Mouse (Mus musculus): ENCODE results near the gene Mfsd5. TPM values are rescaled to one million over a fixed set of nuclear protein-coding genes. Genes with fewer than 3 reads are reported as not detected.

Mfsd5 gene
- polyA plus RNA-seq, 1 experiment: 23.2 TPM

DNA sequence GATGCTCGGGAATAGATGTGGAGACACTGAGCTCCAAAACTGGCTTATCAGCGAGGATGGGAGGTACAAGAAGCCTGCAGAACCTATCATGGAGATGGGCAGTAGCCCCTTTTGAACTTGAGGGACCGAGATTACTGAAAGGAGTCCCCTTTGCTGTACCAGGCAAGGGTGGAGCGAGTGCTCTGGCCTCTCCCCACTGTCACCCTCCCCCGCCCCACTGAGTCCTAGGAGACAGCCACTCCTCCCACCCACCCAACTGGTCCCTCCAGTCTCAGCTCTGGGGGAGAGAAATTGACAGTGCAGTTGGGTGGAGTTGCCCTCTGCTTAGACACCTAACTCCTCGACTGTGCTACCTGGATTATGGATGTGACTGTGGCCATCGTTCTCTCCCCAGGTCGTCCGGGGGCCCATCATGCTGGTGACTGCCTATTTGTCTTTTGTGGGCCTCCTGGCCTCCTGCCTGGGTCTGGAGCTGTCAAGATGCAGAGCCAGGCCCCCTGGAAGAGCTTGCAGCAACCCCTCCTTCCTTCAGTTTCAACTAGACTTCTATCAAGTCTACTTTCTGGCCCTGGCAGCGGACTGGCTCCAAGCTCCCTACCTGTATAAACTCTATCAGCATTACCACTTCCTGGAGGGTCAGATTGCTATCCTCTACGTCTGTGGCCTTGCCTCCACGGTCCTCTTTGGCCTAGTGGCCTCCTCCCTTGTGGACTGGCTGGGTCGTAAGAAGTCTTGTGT lies 698 bp downstream of the Mfsd5 start:
- H3K36me3 ChIP-seq (ENCODE audit: control insufficient read depth, insufficient read depth, low read length, poor library complexity, severe bottlenecking): peaks cover 18% of the 10 kb centered on the region
- H3K27ac ChIP-seq (ENCODE audit: insufficient read depth, low read length): peak overlapping the region; percentile 37
- peak overlapping the region; percentile 81 for H3K9ac ChIP-seq (ENCODE audit: low read depth, poor library complexity, severe bottlenecking)
- H3K4me3 ChIP-seq (ENCODE audit: low read depth, low read length): peak overlapping the region; percentile 97
- H3K27me3 ChIP-seq (ENCODE audit: control insufficient read depth, insufficient read depth, low read length, poor library complexity, severe bottlenecking): no peaks in the 10 kb centered on the region
- TF ChIP-seq CTCF (IDR thresholded peaks at IDR 0.05; ENCODE audit: low read depth, low read length) (no peak), POLR2A (IDR thresholded peaks at IDR 0.05; ENCODE audit: insufficient read depth, low read length) (no peak), EP300 (IDR thresholded peaks at IDR 0.05; ENCODE audit: insufficient read depth, low read depth, low read length) (no peak)
- no peaks in the 10 kb centered on the region for H3K9me3 ChIP-seq (replicated peaks; ENCODE audit: control insufficient read depth, insufficient read depth, low read length, poor library complexity, severe bottlenecking)
- H3K4me1 ChIP-seq (ENCODE audit: control insufficient read depth, insufficient read depth, low read length): no peaks in the 10 kb centered on the region

GRCm38 (mm10) chr15:102280623-102281022 lies 1.4 kb downstream of the Mfsd5 start:
- Histone ChIP-seq H3K4me3 (ENCODE audit: low read depth, low read length) (peak overlapping the region; percentile 97), H3K9ac (ENCODE audit: low read depth, poor library complexity, severe bottlenecking) (peak overlapping the region; percentile 81), H3K9me3 (replicated peaks; ENCODE audit: control insufficient read depth, insufficient read depth, low read length, poor library complexity, severe bottlenecking) (no peaks in the 10 kb centered on the region), H3K27ac (ENCODE audit: insufficient read depth, low read length) (no peak overlapping the region), H3K4me1 (ENCODE audit: control insufficient read depth, insufficient read depth, low read length) (no peaks in the 10 kb centered on the region), H3K36me3 (ENCODE audit: control insufficient read depth, insufficient read depth, low read length, poor library complexity, severe bottlenecking) (peaks cover 18% of the 10 kb centered on the region), H3K27me3 (ENCODE audit: control insufficient read depth, insufficient read depth, low read length, poor library complexity, severe bottlenecking) (no peaks in the 10 kb centered on the region)
- TF ChIP-seq POLR2A (IDR thresholded peaks at IDR 0.05; ENCODE audit: insufficient read depth, low read length): no peak
- no peak for TF ChIP-seq EP300 (IDR thresholded peaks at IDR 0.05; ENCODE audit: insufficient read depth, low read depth, low read length)
- no peak for TF ChIP-seq CTCF (IDR thresholded peaks at IDR 0.05; ENCODE audit: low read depth, low read length)

GRCm38 (mm10) chr15:102282463-102283292 lies 3.4 kb downstream of the Mfsd5 start:
- H3K27ac ChIP-seq (ENCODE audit: insufficient read depth, low read length): no peak overlapping the region; the same call in 1 of the 2 replicates

DNA sequence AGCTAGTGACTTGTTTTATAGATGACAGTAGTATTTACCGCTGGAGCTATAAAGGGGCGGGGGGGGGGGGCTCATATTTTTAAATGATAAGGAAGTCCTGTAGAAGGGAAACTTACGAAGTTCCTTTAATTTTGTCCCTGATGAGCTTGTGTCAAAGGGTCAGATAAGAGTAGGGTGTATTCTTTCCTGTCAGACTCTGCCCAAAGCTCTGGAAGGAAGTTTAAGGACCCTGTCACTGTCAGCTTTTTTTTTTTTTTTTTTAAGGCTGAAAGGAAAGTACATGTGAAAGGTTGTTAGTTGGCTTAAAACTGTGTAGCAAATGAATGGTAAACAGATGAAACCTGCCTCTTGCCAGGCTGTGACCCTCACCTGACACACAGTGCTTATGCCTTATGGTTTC lies 4.4 kb downstream of the Mfsd5 start:
- no peak overlapping the region for H3K9ac ChIP-seq (ENCODE audit: low read depth, poor library complexity, severe bottlenecking)
- H3K36me3 ChIP-seq (ENCODE audit: control insufficient read depth, insufficient read depth, low read length, poor library complexity, severe bottlenecking): peaks cover 18% of the 10 kb centered on the region
- H3K4me3 ChIP-seq (ENCODE audit: low read depth, low read length): no peak overlapping the region
- no peaks in the 10 kb centered on the region for H3K27me3 ChIP-seq (ENCODE audit: control insufficient read depth, insufficient read depth, low read length, poor library complexity, severe bottlenecking)
- no peaks in the 10 kb centered on the region for H3K4me1 ChIP-seq (ENCODE audit: control insufficient read depth, insufficient read depth, low read length)
- H3K9me3 ChIP-seq (replicated peaks; ENCODE audit: control insufficient read depth, insufficient read depth, low read length, poor library complexity, severe bottlenecking): no peaks in the 10 kb centered on the region
- TF ChIP-seq CTCF (IDR thresholded peaks at IDR 0.05; ENCODE audit: low read depth, low read length): no peak
- TF ChIP-seq EP300 (IDR thresholded peaks at IDR 0.05; ENCODE audit: insufficient read depth, low read depth, low read length): no peak
- no peak for TF ChIP-seq POLR2A (IDR thresholded peaks at IDR 0.05; ENCODE audit: insufficient read depth, low read length)
- no peak overlapping the region for H3K27ac ChIP-seq (ENCODE audit: insufficient read depth, low read length)

More at GRCm38 (mm10) chr15:102282463-102283292, 3.4 kb downstream of the Mfsd5 start:
- no peak overlapping the region for H3K4me3 ChIP-seq (ENCODE audit: low read depth, low read length)
- no peaks in the 10 kb centered on the region for H3K9me3 ChIP-seq (replicated peaks; ENCODE audit: control insufficient read depth, insufficient read depth, low read length, poor library complexity, severe bottlenecking)
- no peak overlapping the region for H3K9ac ChIP-seq (ENCODE audit: low read depth, poor library complexity, severe bottlenecking)
- H3K4me1 ChIP-seq (ENCODE audit: control insufficient read depth, insufficient read depth, low read length): no peaks in the 10 kb centered on the region
- TF ChIP-seq CTCF (IDR thresholded peaks at IDR 0.05; ENCODE audit: low read depth, low read length): no peak
- TF ChIP-seq POLR2A (IDR thresholded peaks at IDR 0.05; ENCODE audit: insufficient read depth, low read length): no peak
- TF ChIP-seq EP300 (IDR thresholded peaks at IDR 0.05; ENCODE audit: insufficient read depth, low read depth, low read length): no peak
- no peaks in the 10 kb centered on the region for H3K27me3 ChIP-seq (ENCODE audit: control insufficient read depth, insufficient read depth, low read length, poor library complexity, severe bottlenecking)
- peaks cover 18% of the 10 kb centered on the region for H3K36me3 ChIP-seq (ENCODE audit: control insufficient read depth, insufficient read depth, low read length, poor library complexity, severe bottlenecking)

DNA sequence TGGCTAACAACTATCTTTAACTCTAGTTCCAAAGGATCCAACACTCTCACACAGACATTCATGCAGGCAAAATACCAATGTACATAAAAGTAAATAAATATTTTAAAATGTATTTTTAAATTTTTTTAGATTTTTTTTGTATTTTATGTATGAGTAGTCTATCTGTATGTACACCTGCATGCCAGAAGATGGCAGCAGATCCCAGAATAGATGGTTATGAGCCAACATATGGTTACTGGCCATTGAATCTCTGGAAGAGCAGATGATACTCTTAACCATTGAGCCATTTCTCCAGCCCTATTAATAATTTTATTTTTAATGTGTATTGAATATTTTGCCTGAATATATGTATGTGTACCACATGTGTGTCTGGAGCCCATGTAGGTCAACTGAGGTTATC lies 8.1 kb downstream of the Mfsd5 start:
- TF ChIP-seq POLR2A (IDR thresholded peaks at IDR 0.05; ENCODE audit: insufficient read depth, low read length): no peak
- Histone ChIP-seq H3K9me3 (replicated peaks; ENCODE audit: control insufficient read depth, insufficient read depth, low read length, poor library complexity, severe bottlenecking) (no peaks in the 10 kb centered on the region), H3K27me3 (ENCODE audit: control insufficient read depth, insufficient read depth, low read length, poor library complexity, severe bottlenecking) (no peaks in the 10 kb centered on the region), H3K9ac (ENCODE audit: low read depth, poor library complexity, severe bottlenecking) (no peak overlapping the region), H3K27ac (ENCODE audit: insufficient read depth, low read length) (no peak overlapping the region), H3K4me1 (ENCODE audit: control insufficient read depth, insufficient read depth, low read length) (no peaks in the 10 kb centered on the region), H3K4me3 (ENCODE audit: low read depth, low read length) (no peak overlapping the region), H3K36me3 (ENCODE audit: control insufficient read depth, insufficient read depth, low read length, poor library complexity, severe bottlenecking) (no peaks in the 10 kb centered on the region; the same call in 1 of the 2 replicates)

Data from ES-Bruce4 (cell line).